Mouse (Mus musculus): Measurements from ENCODE around the gene Parl. TPM values are rescaled to one million over a fixed set of nuclear protein-coding genes. Genes with fewer than 3 reads are reported as not detected.

Parl gene
- polyA plus RNA-seq, 1 experiment, result 21.8 TPM

DNA sequence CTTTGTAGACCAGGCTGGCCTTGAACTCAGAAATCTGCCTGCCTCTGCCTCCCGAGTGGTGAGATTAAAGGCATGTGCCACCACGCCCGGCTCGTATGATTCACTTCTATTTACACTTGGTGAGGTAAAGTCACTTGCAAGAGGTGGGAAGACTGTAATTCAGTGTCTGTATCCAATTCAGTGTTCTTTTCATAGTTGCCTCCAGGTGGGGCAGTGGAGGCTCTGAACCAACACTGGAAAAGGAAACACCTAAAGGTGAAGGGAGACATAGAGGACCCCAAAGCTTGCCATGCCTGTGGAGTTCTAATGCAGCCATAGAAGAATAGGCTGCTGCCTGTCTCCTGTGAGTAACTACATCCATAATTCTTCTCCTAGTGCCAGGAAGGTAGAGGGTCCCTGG lies 20.1 kb upstream of the Parl start:
- TF ChIP-seq POLR2A (IDR thresholded peaks at IDR 0.05; ENCODE audit: low read depth, low read length), result no peak
- TF ChIP-seq CTCF (IDR thresholded peaks at IDR 0.05; ENCODE audit: extremely low read depth, insufficient read length, insufficient replicate concordance, low read depth, low read length), result no peak
- H3K36me3 ChIP-seq (ENCODE audit: control insufficient read depth, insufficient read depth, low read length), result no peaks in the 10 kb centered on the region
- no peak overlapping the region for H3K4me3 ChIP-seq (ENCODE audit: low read depth, low read length)
- no peaks in the 10 kb centered on the region for H3K4me1 ChIP-seq (ENCODE audit: control insufficient read depth, insufficient read depth, insufficient read length, low read length)
- H3K27ac ChIP-seq (ENCODE audit: insufficient read depth, low read depth, low read length), result no peak overlapping the region
- 54% methylated on average over 4 of the region's 4 CpGs for WGBS
- H3K27me3 ChIP-seq (ENCODE audit: control insufficient read depth, insufficient read depth, low read length), result no peaks in the 10 kb centered on the region

- TF ChIP-seq POLR2A (IDR thresholded peaks at IDR 0.05; ENCODE audit: low read depth, low read length) (no peak), CTCF (IDR thresholded peaks at IDR 0.05; ENCODE audit: extremely low read depth, insufficient read length, insufficient replicate concordance, low read depth, low read length) (no peak)
- H3K4me3 ChIP-seq (ENCODE audit: low read depth, low read length), result no peak overlapping the region
- H3K4me1 ChIP-seq (ENCODE audit: control insufficient read depth, insufficient read depth, insufficient read length, low read length), result no peaks in the 10 kb centered on the region; the same call in 1 of the 2 replicates
- H3K27ac ChIP-seq (ENCODE audit: insufficient read depth, low read depth, low read length), result no peak overlapping the region
- H3K27me3 ChIP-seq (ENCODE audit: control insufficient read depth, insufficient read depth, low read length), result no peaks in the 10 kb centered on the region
- WGBS, result 69% methylated on average over 6 of the region's 6 CpGs
- H3K36me3 ChIP-seq (ENCODE audit: control insufficient read depth, insufficient read depth, low read length), result no peaks in the 10 kb centered on the region
These were observed 14.6 kb upstream of the Parl start for GRCm38 (mm10) chr16:20316770-20317169.

DNA sequence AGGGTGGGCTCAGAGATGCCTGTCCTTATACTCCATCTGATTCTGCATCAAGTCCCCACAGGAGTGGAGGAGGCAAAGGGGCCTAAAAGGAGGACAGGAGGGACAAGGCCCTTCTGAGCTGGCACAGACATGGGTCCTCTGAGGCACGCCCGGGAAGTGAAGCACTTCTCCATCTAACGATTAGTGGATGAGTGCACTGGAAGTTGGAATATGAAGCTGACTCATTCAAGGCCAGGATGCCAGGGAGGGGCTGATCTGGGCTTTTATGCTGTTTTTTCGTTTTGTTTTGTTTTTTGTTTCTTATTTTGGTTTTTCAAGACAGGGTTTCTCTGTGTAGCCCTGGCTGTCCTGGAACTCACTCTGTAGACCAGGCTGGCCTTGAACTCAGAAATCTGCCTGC lies 13.1 kb upstream of the Parl start:
- Histone ChIP-seq H3K36me3 (ENCODE audit: control insufficient read depth, insufficient read depth, low read length) (no peaks in the 10 kb centered on the region), H3K27me3 (ENCODE audit: control insufficient read depth, insufficient read depth, low read length) (no peaks in the 10 kb centered on the region), H3K4me3 (ENCODE audit: low read depth, low read length) (no peak overlapping the region), H3K4me1 (ENCODE audit: control insufficient read depth, insufficient read depth, insufficient read length, low read length) (no peaks in the 10 kb centered on the region; the same call in 1 of the 2 replicates), H3K27ac (ENCODE audit: insufficient read depth, low read depth, low read length) (no peak overlapping the region)
- TF ChIP-seq CTCF (IDR thresholded peaks at IDR 0.05; ENCODE audit: extremely low read depth, insufficient read length, insufficient replicate concordance, low read depth, low read length) (no peak), POLR2A (IDR thresholded peaks at IDR 0.05; ENCODE audit: low read depth, low read length) (no peak)
- WGBS, result 71% methylated on average over 4 of the region's 4 CpGs

DNA sequence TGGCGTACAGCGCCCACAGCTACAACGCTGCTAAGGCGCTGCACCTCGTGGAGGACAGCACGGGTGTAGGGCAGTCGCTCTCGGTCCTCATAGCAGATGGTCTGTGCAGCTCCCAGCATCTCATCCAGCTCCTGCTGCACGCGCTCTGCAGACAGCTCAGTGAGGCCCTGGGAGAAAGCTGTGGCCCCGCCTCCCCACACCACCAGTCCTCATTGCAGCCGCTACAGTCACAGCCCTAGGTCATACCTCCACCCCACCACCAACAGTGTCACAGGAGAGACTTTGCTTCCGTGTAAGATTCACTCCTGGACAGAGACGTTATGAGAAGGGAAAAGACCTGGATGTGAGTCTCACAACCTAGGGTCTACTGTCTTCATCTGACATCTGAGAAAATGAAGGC lies 10.1 kb upstream of the Parl start:
- 60% methylated on average over 14 of the region's 14 CpGs for WGBS
- TF ChIP-seq CTCF (IDR thresholded peaks at IDR 0.05; ENCODE audit: extremely low read depth, insufficient read length, insufficient replicate concordance, low read depth, low read length) (no peak), POLR2A (IDR thresholded peaks at IDR 0.05; ENCODE audit: low read depth, low read length) (no peak)
- no peaks in the 10 kb centered on the region; the same call in 1 of the 2 replicates for H3K4me1 ChIP-seq (ENCODE audit: control insufficient read depth, insufficient read depth, insufficient read length, low read length)

GRCm38 (mm10) chr16:20300076-20300475 lies 2.1 kb downstream of the Parl start:
- H3K4me1 ChIP-seq (ENCODE audit: control insufficient read depth, insufficient read depth, insufficient read length, low read length), result peaks cover 5% of the 10 kb centered on the region; the same call in 1 of the 2 replicates
- no peak overlapping the region for H3K4me3 ChIP-seq (ENCODE audit: low read depth, low read length)
- WGBS, result 88% methylated on average over 2 of the region's 2 CpGs
- no peaks in the 10 kb centered on the region for H3K27me3 ChIP-seq (ENCODE audit: control insufficient read depth, insufficient read depth, low read length)
- H3K27ac ChIP-seq (ENCODE audit: insufficient read depth, low read depth, low read length), result no peak overlapping the region
- peaks cover 16% of the 10 kb centered on the region for H3K36me3 ChIP-seq (ENCODE audit: control insufficient read depth, insufficient read depth, low read length)
- TF ChIP-seq POLR2A (IDR thresholded peaks at IDR 0.05; ENCODE audit: low read depth, low read length), result no peak
- TF ChIP-seq CTCF (IDR thresholded peaks at IDR 0.05; ENCODE audit: extremely low read depth, insufficient read length, insufficient replicate concordance, low read depth, low read length), result no peak

More for the DNA sequence above, 10.1 kb upstream of the Parl start:
- Histone ChIP-seq H3K4me3 (ENCODE audit: low read depth, low read length) (no peak overlapping the region), H3K27me3 (ENCODE audit: control insufficient read depth, insufficient read depth, low read length) (no peaks in the 10 kb centered on the region), H3K27ac (ENCODE audit: insufficient read depth, low read depth, low read length) (no peak overlapping the region), H3K36me3 (ENCODE audit: control insufficient read depth, insufficient read depth, low read length) (no peaks in the 10 kb centered on the region)

- Histone ChIP-seq H3K4me3 (ENCODE audit: low read depth, low read length) (no peak overlapping the region), H3K27me3 (ENCODE audit: control insufficient read depth, insufficient read depth, low read length) (no peaks in the 10 kb centered on the region), H3K36me3 (ENCODE audit: control insufficient read depth, insufficient read depth, low read length) (peaks cover 47% of the 10 kb centered on the region), H3K27ac (ENCODE audit: insufficient read depth, low read depth, low read length) (no peak overlapping the region), H3K4me1 (ENCODE audit: control insufficient read depth, insufficient read depth, insufficient read length, low read length) (no peaks in the 10 kb centered on the region)
- WGBS, result 76% methylated on average over 4 of the region's 4 CpGs
- no peak for TF ChIP-seq POLR2A (IDR thresholded peaks at IDR 0.05; ENCODE audit: low read depth, low read length)
- TF ChIP-seq CTCF (IDR thresholded peaks at IDR 0.05; ENCODE audit: extremely low read depth, insufficient read length, insufficient replicate concordance, low read depth, low read length), result no peak
These were observed 21.9 kb downstream of the Parl start for GRCm38 (mm10) chr16:20280238-20280637.

GRCm38 (mm10) chr16:20279395-20279794 lies 22.8 kb downstream of the Parl start:
- 80% methylated on average over 5 of the region's 5 CpGs for WGBS
- no peak overlapping the region for H3K4me3 ChIP-seq (ENCODE audit: low read depth, low read length)
- H3K27ac ChIP-seq (ENCODE audit: insufficient read depth, low read depth, low read length), result no peak overlapping the region
- no peak for TF ChIP-seq POLR2A (IDR thresholded peaks at IDR 0.05; ENCODE audit: low read depth, low read length)
- TF ChIP-seq CTCF (IDR thresholded peaks at IDR 0.05; ENCODE audit: extremely low read depth, insufficient read length, insufficient replicate concordance, low read depth, low read length), result no peak
- H3K4me1 ChIP-seq (ENCODE audit: control insufficient read depth, insufficient read depth, insufficient read length, low read length), result no peaks in the 10 kb centered on the region
- H3K36me3 ChIP-seq (ENCODE audit: control insufficient read depth, insufficient read depth, low read length), result peaks cover 42% of the 10 kb centered on the region
- H3K27me3 ChIP-seq (ENCODE audit: control insufficient read depth, insufficient read depth, low read length), result no peaks in the 10 kb centered on the region

Data from small intestine, adult 2 months (tissue).